In genomic region chr13:48497693-48498221, GRCm38 (mm10) we compare ENCODE assay signal across 8 mouse cellular contexts. TPM values are rescaled to one million over a fixed set of nuclear protein-coding genes. Genes with fewer than 3 reads are reported as not detected.
DNase-seq lines count a peak whose midpoint lies in the region; ATAC-seq and TF ChIP-seq lines count a peak whose summit lies in the region.

No protein-coding gene starts in this region.

- DNase-seq in 416B (ENCODE audit: low read depth) (peak; percentile 38), adipocyte (ENCODE audit: low spot score) (peak; percentile 14)
- peak; percentile 81 for DNase-seq in embryo, embryonic 10 days (ENCODE audit: low spot score)
- peak; percentile 41 for DNase-seq in gastrocnemius, postnatal 14 days
- peak; percentile 80 to 83 for DNase-seq in left cerebral cortex, postnatal 14 days (ENCODE audit: low spot score in 2 of 2)
- DNase-seq in midbrain, embryonic 11.5 days (ENCODE audit: low spot score, missing footprints): peak; percentile 98

- H3K36me3 ChIP-seq in intestine, postnatal 0 days (ENCODE audit: control insufficient read depth, insufficient read depth): peaks cover 14% of the 10 kb centered on the region
- peaks cover 2% of the 10 kb centered on the region for H3K36me3 ChIP-seq in midbrain, embryonic 11.5 days (ENCODE audit: control insufficient read depth, insufficient read depth, low read length)
- H3K36me3 ChIP-seq in stomach, embryonic 14.5 days (ENCODE audit: control insufficient read depth, insufficient read depth, low read length): no peaks in the 10 kb centered on the region

- H3K27ac ChIP-seq in intestine, postnatal 0 days (ENCODE audit: low read depth, low read length): no peak overlapping the region
- no peak overlapping the region for H3K27ac ChIP-seq in midbrain, embryonic 11.5 days (ENCODE audit: low read depth, low read length)
- no peak overlapping the region for H3K27ac ChIP-seq in stomach, embryonic 14.5 days (ENCODE audit: low read length)

- no peak overlapping the region for H3K9ac ChIP-seq in intestine, postnatal 0 days (ENCODE audit: low read depth, low read length)
- H3K9ac ChIP-seq in midbrain, embryonic 11.5 days (ENCODE audit: low read length): no peak overlapping the region
- no peak overlapping the region for H3K9ac ChIP-seq in stomach, embryonic 14.5 days (replicated peaks; ENCODE audit: low read depth, low read length)

- intact Hi-C loops in gastrocnemius, postnatal 14 days (cut with DNase I; ENCODE audit: low total_unique reads): no loop called here
- intact Hi-C loops in left cerebral cortex, postnatal 14 days (cut with DNase I): no loop called here

- 37% methylated on average over 15 of the region's 15 CpGs for whole genome bisulfite sequencing in intestine, postnatal 0 days
- WGBS in midbrain, embryonic 11.5 days: 7% methylated on average over 15 of the region's 15 CpGs
- WGBS in stomach, embryonic 14.5 days: 24% methylated on average over 15 of the region's 15 CpGs

- H3K4me1 ChIP-seq in intestine, postnatal 0 days (replicated peaks; ENCODE audit: control insufficient read depth, insufficient read depth, low read length): no peaks in the 10 kb centered on the region
- peaks cover 5% of the 10 kb centered on the region for H3K4me1 ChIP-seq in midbrain, embryonic 11.5 days (ENCODE audit: control insufficient read depth, insufficient read depth, low read length)
- no peaks in the 10 kb centered on the region for H3K4me1 ChIP-seq in stomach, embryonic 14.5 days (ENCODE audit: control insufficient read depth, insufficient read depth, low read length)

- no peaks in the 10 kb centered on the region for H3K27me3 ChIP-seq in intestine, postnatal 0 days (replicated peaks; ENCODE audit: control insufficient read depth, insufficient read depth, low read length)
- H3K27me3 ChIP-seq in midbrain, embryonic 11.5 days (ENCODE audit: control insufficient read depth, insufficient read depth, low read length): no peaks in the 10 kb centered on the region
- H3K27me3 ChIP-seq in stomach, embryonic 14.5 days (ENCODE audit: control insufficient read depth, insufficient read depth, low read length): no peaks in the 10 kb centered on the region

- 0 out of 2 replicates have a peak, but pooled peaks cover 4% of the 10 kb centered on the region for H3K9me3 ChIP-seq in intestine, postnatal 0 days (ENCODE audit: control insufficient read depth)
- H3K9me3 ChIP-seq in midbrain, embryonic 11.5 days (ENCODE audit: control insufficient read depth, low read length): peaks cover 4% of the 10 kb centered on the region; the same call in 1 of the 2 replicates
- H3K9me3 ChIP-seq in stomach, embryonic 14.5 days (ENCODE audit: control insufficient read depth, low read depth, low read length): 0 out of 2 replicates have a peak, but pooled peaks cover 3% of the 10 kb centered on the region

- no peak overlapping the region for H3K4me3 ChIP-seq in intestine, postnatal 0 days (ENCODE audit: low read depth, low read length)
- peak overlapping the region; percentile 34 for H3K4me3 ChIP-seq in midbrain, embryonic 11.5 days (ENCODE audit: low read depth, low read length)
- no peak overlapping the region for H3K4me3 ChIP-seq in stomach, embryonic 14.5 days (ENCODE audit: low read depth, low read length)

- no peak overlapping the region for H3K4me2 ChIP-seq in intestine, postnatal 0 days (replicated peaks; ENCODE audit: low read depth)
- peak overlapping the region; percentile 37 for H3K4me2 ChIP-seq in midbrain, embryonic 11.5 days
- H3K4me2 ChIP-seq in stomach, embryonic 14.5 days (replicated peaks; ENCODE audit: low read depth, low read length): no peak overlapping the region

- no peak for ATAC-seq in intestine, postnatal 0 days
- ATAC-seq in midbrain, embryonic 11.5 days (ENCODE audit: low FRiP score): peak; percentile 98
- peak; percentile 72; the same call in 1 of the 2 replicates for ATAC-seq in stomach, embryonic 14.5 days (ENCODE audit: insufficient number of reproducible peaks, insufficient read depth, low FRiP score, low read depth)

- peak; percentile 79 for TF ChIP-seq CTCF in intestine, postnatal 0 days (IDR thresholded peaks at IDR 0.05; ENCODE audit: low read depth)

RNA-seq across cellular contexts. Expression of gene Zfp169, which starts 15.5 kb away (rescaled TPM):
- 1 to 10 TPM; 2.5 to 2.8 TPM for total RNA-seq in gastrocnemius, postnatal 14 days (2021)
- polyA plus RNA-seq in intestine, postnatal 0 days (2015; fragmentation: Nextera tagmentation; extraction: Ambion mirVana): 1.6 and 2.0 TPM in 2 replicates
- 10 to 100 TPM; 19.8 to 20.5 TPM for total RNA-seq in left cerebral cortex, postnatal 14 days (2021)
- polyA plus RNA-seq in midbrain, embryonic 11.5 days (2014; fragmentation: Nextera tagmentation; extraction: Ambion mirVana): 8.5 and 9.0 TPM in 2 replicates
- polyA plus RNA-seq in stomach, embryonic 14.5 days (2014; fragmentation: Nextera tagmentation; extraction: Ambion mirVana): 5.0 and 6.7 TPM in 2 replicates

RNA-seq across cellular contexts. Expression of gene A830005F24Rik, which starts 15.6 kb away (rescaled TPM):
- not detected for total RNA-seq in gastrocnemius, postnatal 14 days (2021)
- not detected in 2 replicates for polyA plus RNA-seq in intestine, postnatal 0 days (2015; fragmentation: Nextera tagmentation; extraction: Ambion mirVana)
- 1 to 10 TPM; 1.3 to 1.8 TPM for total RNA-seq in left cerebral cortex, postnatal 14 days (2021)
- 2.9 and 3.1 TPM in 2 replicates for polyA plus RNA-seq in midbrain, embryonic 11.5 days (2014; fragmentation: Nextera tagmentation; extraction: Ambion mirVana)
- polyA plus RNA-seq in stomach, embryonic 14.5 days (2014; fragmentation: Nextera tagmentation; extraction: Ambion mirVana): 1.0 and 1.6 TPM in 2 replicates

Comparison
In these comparisons a context has a peak if more than half of its experiments do, and no peak if none do; other contexts are left out.
1. DNase-seq: peak in every context shown above with its lines; median percentile 98 in midbrain, embryonic 11.5 days; 82 in left cerebral cortex, postnatal 14 days; 81 in embryo, embryonic 10 days; 41 in gastrocnemius, postnatal 14 days; 38 in 416B; 14 in adipocyte.